Mouse (Mus musculus) hindbrain, embryonic 14.5 days (tissue): ENCODE data around the gene AL731706.2. TPM values are rescaled to one million over a fixed set of nuclear protein-coding genes. Genes with fewer than 3 reads are reported as not detected.

Experiments
- ATAC-seq: fragments of 200-750 bp; cut with Nextera tagmentation; 2 replicates; pipeline ENCODE4 v1.8.0; 2017; ENCODE audit warnings: moderate number of reproducible peaks, mild to moderate bottlenecking, moderate TSS enrichment, moderate library complexity; ENCODE audit not compliant: low FRiP score
- DNase-seq: peaks from one replicate; pipeline ENCODE4 v3.0.0-alpha.2; 2015; ENCODE audit warnings: low spot score
- H3K27ac ChIP-seq: fragments of 300-500 bp; sonication (generic); 2 replicates; pipeline ENCODE4 v1.5.1; 2014; ENCODE audit warnings: mild to moderate bottlenecking, moderate library complexity
- H3K27me3 ChIP-seq: fragments of 300-500 bp; sonication (generic); 2 replicates; pipeline ENCODE4 v1.6.1; 2014; ENCODE audit warnings: mild to moderate bottlenecking, low read length, mixed read lengths; ENCODE audit not compliant: control insufficient read depth, insufficient read depth
- H3K36me3 ChIP-seq: fragments of 300-500 bp; sonication (generic); replicated peaks from 2 replicates; pipeline ENCODE4 v1.6.1; 2014; ENCODE audit not compliant: control insufficient read depth, insufficient read depth
- H3K4me1 ChIP-seq: fragments of 300-500 bp; sonication (generic); replicated peaks from 2 replicates; pipeline ENCODE4 v1.6.1; 2014; ENCODE audit warnings: antibody characterized with exemption, low read length, mixed read lengths; ENCODE audit not compliant: control insufficient read depth, insufficient read depth
- H3K4me2 ChIP-seq: fragments of 300-500 bp; sonication (generic); replicated peaks from 2 replicates; pipeline ENCODE4 v1.6.1; 2014; ENCODE audit warnings: mild to moderate bottlenecking, moderate library complexity
- H3K4me3 ChIP-seq: fragments of 300-500 bp; sonication (generic); replicated peaks from 2 replicates; pipeline ENCODE4 v1.5.1; 2014; ENCODE audit warnings: mild to moderate bottlenecking, low read length
- H3K9ac ChIP-seq: fragments of 300-500 bp; sonication (generic); 2 replicates; pipeline ENCODE4 v1.6.1; 2014
- H3K9me3 ChIP-seq: fragments of 300-500 bp; sonication (generic); 2 replicates; pipeline ENCODE4 v1.6.1; 2016; ENCODE audit warnings: low read length; ENCODE audit not compliant: control insufficient read depth
- WGBS: fragments of 180-500 bp; shearing (Covaris S2); extraction: QIAGEN DNeasy Blood & Tissue Kit; methylation state at CpG from one replicate; pipeline ENCODE4 v1.1.7; 2014; 5-methylcytosine and 5-hydroxymethylcytosine counted together
- polyA plus RNA-seq: library from polyadenylated mRNA; unstranded; fragments of >200 nt; fragmentation: Nextera tagmentation; extraction: Ambion mirVana; gene quantifications from 2 replicates; pipeline ENCODE4 v1.2.1, GENCODE M21; 2014

AL731706.2 gene
- polyA plus RNA-seq, 1 experiment from 2014 or later = 23.4 TPM

DNA sequence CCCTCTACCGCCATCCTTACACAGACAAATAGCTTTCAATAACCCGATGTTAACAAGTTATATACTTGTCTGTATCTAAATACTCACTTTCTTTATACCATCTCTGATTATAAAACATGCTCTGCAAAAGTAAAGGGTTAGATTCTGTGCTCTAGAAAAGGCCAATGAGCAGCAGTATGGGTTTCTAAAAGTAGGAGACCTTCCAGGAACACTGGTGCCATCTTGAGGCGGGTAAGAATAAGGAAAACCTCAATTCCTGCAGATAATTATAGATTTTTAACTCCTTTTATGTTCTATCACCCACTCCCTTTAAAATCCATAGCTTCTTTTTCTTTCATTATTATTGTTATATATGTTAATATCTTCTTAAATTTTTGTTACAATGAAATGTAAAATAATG lies 49.6 kb downstream of the AL731706.2 start:
- no peaks in the 10 kb centered on the region for H3K9me3 ChIP-seq
- DNase-seq (no peak), ATAC-seq (no peak)
- no peaks in the 10 kb centered on the region for H3K27me3 ChIP-seq
- H3K27ac ChIP-seq = no peak overlapping the region
- no peak overlapping the region for H3K4me3 ChIP-seq
- H3K4me1 ChIP-seq = no peaks in the 10 kb centered on the region
- WGBS = 75% methylated on average over 3 of the region's 3 CpGs
- H3K4me2 ChIP-seq = no peak overlapping the region
- no peaks in the 10 kb centered on the region for H3K36me3 ChIP-seq
- no peak overlapping the region for H3K9ac ChIP-seq

Other genes with a start within 250 kb of the AL731706.2 start
- gene Snap25, start 172.2 kb downstream of the AL731706.2 start, polyA plus RNA-seq = 266 and 270 TPM in 2 replicates
- gene Slx4ip, start 5.5 kb upstream of the AL731706.2 start, polyA plus RNA-seq = 13.0 and 13.7 TPM in 2 replicates
- gene AL731706.1, start 5.7 kb upstream of the AL731706.2 start, polyA plus RNA-seq = 23.5 and 24.0 TPM in 2 replicates
- gene Mkks, start 5.7 kb upstream of the AL731706.2 start, polyA plus RNA-seq = 11.7 and 16.5 TPM in 2 replicates
- gene Jag1, start 231.0 kb upstream of the AL731706.2 start, polyA plus RNA-seq = 13.2 and 14.7 TPM in 2 replicates